Mouse (Mus musculus) urinary bladder, adult 18-20 months (tissue): ENCODE results near the gene Pias4.

Experiments
- DNase-seq, 2 experiments: peaks; one replicate each; pipeline ENCODE4 v3.0.0; 2022; ENCODE audit warnings: low spot score in 2 of 2, mixed read lengths in 2 of 2

Pias4 gene

GRCm38 (mm10) chr10:81168521-81169244 is 960 bp upstream of the Pias4 start:
- DNase-seq = peak; percentile 73 to 77

DNA sequence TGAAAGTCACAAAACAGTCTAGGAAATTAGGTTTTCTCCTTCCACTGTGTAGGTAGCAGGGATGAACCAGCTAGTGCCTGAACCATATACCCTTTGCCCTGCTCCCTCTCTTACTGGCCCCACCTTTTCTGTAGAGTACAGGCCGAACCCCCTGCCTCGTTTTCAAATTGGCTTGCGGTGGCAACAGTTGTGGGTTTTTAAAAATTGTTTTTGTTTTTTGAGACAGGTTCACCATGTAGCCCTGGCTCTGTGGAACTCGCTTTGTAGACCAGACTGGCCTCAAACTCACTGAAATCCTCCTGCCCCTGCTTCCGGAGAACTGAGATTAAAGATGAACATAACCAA is 336 bp upstream of the Pias4 start:
- DNase-seq = no peak

DNA sequence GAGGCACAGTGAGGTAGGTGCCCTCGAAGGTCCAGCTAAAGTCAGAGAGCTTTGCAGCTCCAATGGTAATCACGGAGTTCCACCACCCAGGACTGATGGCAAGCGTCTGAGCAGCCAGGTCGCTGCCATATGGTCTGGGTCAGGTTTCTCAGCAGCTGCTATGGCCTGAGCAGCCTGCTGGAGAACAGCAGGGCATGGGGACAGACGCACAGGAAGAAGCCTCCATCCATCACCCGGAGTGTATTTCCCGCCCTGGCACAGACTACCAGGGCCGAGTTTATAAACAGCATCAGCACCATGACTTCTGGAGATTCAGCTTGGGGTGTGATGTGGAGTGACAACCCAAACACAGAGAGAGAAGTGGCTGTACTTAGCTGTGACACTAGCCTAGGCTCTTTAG is 2.6 kb downstream of the Pias4 start:
- no peak for DNase-seq

DNA sequence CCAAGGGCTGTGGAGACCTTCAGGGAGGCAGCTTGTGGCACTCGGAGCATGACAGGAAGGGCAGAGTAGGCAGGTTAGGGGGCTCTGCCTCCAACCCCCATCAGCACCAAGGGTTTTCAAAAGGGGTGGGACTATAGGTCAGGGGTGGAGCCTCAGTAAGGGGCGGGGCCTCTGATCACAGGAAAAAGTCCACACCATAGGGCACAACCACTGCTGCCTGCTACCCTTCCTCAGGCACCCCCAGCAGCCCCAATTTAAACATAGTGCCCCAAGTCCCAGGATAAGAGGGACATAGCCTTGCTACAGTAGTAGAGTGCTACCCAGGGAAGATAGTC is 5.4 kb downstream of the Pias4 start:
- no peak for DNase-seq

DNA sequence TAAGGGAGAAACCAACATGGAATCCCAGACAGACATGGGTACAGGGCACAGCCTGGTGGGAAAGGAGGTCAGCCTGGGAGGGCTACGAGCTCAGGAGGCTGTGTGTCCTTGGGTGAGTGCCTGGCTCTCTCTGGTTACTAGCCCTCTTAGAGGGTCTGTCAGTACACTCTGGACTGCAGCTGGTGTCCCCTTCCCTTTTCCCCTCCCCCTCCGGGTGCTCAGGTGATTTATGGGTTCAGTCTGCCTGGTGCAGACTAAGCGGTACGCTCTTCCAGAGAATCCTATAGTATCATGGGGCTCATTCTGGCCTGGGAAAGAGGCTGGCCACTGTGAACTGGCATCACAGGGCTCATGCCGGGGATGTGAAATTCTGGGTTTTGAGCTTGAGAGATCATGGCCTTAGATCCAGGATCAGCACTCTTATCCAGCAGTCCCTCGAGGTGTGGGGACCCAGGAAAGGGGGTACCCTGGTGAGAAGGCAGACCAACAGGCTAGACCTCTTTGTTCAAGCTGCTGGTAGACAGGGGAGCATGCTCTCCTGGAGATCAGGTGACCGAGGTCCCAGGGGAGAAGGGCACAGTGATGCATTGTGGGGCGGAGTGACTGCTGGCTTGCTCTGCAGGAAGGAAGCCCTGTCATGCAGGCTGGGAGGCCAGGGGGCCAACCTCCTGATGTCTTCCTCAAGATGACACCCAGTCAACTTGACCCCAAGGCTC is 6.0 kb downstream of the Pias4 start:
- no peak for DNase-seq

DNA sequence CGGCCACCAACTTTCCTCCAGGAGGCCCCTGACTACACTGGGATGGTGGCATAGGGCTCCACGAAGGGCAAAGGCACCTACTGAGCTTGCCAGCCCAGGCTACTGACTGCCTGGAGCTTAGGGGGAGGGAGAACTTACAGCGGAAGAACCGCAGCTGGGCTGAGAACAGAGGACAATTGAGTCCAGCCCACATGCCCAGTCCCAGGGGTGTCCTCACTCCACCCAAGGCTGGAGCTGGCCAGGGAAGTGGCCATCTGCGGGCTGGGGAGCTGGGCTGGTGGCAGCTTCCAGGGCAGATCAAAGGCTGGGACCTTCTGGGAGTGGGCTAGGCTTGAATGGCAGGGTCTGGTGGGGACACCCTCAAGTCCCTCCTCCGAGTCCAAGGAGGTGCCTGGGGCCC is 13.0 kb downstream of the Pias4 start:
- no peak for DNase-seq

DNA sequence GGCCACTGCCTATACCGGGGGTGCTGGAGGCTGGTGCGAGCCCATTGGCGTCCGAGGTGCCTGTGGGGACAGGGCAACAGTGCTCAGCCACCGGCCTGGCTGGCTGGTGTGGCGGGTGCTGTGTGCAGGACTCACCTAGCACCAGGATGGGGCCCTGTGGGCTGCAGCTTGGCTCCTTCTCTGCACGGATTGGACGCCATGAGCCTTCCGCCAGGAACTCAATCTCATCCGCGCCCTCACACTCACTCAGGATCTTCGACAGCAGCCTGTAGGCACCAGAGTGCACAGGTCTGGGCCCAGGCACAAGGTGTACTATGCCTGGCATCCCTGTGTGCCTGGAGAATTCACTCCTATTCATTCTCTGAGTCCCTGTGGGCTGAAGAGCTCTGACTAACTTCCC is 13.4 kb downstream of the Pias4 start:
- no peak for DNase-seq

GRCm38 (mm10) chr10:81152609-81153008 is 15.1 kb downstream of the Pias4 start:
- no peak for DNase-seq

DNA sequence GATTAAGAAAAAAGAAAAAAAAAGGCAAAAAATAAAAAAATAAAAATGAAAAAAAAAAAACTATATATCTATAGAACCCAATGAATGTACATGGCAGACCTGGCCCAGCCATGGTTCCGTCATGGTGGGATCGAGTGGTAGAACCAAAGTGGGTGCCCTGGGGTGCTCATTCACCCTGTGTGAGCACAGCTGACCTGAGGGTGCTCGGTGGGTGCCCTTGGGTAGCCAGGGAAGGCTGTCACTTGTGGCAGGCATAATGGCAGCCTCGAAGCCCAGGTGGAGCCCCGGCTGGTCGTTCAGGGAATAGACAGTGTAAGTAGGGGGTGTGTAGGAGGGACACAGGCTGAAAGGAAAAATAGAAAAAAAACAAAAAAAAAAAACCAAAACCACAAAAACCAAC is 16.5 kb downstream of the Pias4 start:
- no peak for DNase-seq

DNA sequence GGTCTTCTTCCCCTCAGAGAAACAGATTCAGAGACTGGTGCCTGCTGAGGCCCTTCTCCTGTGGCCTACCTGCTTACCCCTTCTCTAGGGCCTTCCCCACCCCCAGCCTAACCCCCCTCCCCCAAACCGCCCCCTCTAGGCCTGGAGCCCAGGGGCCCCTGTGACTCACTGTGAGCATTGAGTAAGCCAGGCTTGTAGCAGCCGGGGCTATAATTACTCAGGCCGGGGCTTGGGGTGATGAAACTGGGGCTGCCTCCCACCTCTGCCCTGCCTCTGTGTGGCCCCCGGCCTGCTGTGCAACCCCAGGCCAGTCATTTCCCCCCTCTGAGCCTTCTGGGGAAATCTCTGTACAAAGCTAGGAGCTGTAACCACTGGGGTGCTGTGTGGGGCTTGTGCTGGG is 21.4 kb downstream of the Pias4 start:
- no peak for DNase-seq

DNA sequence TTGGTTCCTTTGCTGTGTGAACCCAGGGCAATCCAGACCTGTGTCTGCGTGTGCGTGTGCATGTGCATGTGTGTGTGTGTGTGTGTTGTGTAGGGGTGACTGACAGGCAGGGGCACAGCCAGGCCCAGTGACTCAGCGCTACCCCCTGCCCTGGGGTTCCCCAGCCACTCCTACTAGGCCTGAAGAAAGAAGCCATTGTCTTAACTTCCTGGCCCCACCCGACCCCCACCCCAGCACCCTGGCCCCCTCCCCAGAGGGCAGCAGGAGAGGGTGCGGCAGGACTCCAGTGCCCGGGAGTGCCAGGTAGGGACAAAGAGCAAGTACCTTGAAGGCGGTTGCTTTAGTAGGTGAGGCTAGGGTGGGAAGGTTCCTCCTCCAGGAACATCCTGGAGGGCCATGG is 21.9 kb downstream of the Pias4 start:
- DNase-seq = no peak

GRCm38 (mm10) chr10:81145307-81145706 is 22.4 kb downstream of the Pias4 start:
- no peak for DNase-seq

GRCm38 (mm10) chr10:81144667-81145066 is 23.1 kb downstream of the Pias4 start:
- DNase-seq = no peak

- DNase-seq = no peak
Measured at GRCm38 (mm10) chr10:81143845-81144437, 23.8 kb downstream of the Pias4 start.

GRCm38 (mm10) chr10:81143157-81143633 is 24.5 kb downstream of the Pias4 start:
- no peak for DNase-seq

DNA sequence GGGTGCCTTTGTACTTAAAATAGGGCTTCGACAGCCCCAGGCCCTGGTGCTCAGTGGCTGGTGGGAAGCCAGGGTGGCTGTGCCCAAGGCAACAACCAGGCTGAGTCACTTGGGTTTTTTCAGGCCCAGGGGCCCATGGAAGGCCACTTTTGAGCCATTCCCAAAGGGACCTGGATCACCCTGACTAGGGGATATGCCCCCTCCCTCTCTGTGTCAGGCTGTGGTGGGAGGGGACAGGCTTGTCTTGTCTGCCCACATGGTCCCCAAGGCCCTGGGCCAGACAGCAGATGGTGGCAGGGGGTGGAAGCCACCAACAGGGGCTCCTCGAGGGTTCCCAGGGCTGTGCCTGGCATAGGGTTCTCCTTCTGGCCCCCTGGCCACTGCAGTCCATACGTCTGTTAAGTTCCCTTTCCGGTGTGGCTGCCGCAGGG is 25.2 kb downstream of the Pias4 start:
- no peak for DNase-seq

GRCm38 (mm10) chr10:81141455-81142210 is 26.1 kb downstream of the Pias4 start:
- peak in 1 of 2 experiments; percentile 49 for DNase-seq

DNA sequence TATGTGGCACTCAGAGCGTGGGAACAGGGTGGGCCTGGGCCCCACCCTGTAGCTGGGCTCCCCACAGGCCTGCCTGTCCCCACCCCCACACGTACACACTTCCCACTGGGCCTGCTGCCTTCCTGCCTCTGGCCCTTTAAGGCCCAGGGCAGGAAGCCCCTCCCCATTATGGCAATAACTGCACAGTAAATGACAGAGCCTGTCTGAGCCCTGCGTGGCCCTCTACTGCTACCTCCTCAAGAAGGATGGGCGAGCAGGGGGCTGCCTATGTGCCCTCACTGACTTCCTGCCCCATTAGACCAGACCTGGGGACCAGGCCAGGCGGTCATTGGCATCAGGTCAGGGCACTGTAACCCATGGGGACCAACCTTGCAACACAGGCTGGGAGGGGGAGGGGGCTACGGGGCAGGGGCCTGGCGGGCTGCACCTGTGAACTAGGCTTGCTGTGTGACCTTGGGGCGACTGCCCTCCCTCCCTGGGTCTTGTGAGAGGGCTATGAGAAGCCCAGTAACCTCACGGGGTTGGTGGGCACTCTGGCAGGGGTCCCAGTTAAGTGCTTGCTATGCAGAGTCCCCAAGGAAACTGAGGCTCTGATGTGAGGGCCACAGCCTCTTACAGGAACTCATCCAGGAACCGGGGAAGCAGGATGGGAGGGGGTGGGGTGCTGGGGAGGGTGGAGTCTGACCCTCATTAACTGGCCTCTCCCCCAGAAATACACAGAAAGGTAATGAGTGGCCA is 26.8 kb downstream of the Pias4 start:
- DNase-seq = no peak

DNA sequence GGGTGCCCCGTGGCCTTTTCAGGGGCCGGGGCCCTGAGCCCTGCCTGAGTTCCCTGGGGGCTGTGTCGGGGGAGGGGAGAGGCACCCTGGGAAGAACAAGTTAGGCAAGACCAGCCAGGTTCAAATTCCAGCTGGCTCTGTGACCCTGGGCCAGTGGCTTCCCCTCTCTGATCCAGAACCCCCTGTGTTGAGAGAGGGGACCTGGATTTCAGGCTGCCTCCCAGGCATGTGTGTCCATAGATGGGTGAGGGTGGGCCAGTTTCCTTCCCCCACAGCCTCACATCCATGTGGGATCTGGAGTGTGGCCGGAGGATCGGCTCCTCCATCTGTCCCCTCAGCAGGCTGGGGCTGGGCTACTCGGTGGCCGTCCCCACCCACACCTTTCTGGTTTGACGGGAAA is 27.7 kb downstream of the Pias4 start:
- DNase-seq = no peak

DNA sequence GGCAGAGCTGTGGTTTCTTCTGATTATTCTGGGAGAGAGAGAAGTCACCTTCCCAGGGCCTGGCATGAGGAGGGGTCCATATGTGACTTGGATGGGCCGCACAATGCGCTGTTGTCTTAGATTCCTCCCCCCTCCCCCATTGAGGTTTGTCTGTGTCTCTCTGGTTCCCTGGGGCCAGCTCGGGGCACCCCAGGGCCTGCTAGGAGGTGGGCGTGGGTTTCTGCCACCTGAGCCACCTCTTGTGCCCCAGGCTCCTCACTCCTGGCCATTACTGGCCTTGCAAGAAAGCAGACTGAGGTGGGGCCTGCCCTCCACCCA is 28.2 kb downstream of the Pias4 start:
- no peak for DNase-seq

GRCm38 (mm10) chr10:81138821-81139528 is 28.7 kb downstream of the Pias4 start:
- no peak for DNase-seq
